Mouse (Mus musculus) left cerebral cortex, adult 2 months (tissue): Measurements from ENCODE around the gene Dxo. TPM values are rescaled to one million over a fixed set of nuclear protein-coding genes. Genes with fewer than 3 reads are reported as not detected.
"Not testable (repeated sequence)": the region's sequence is repeated elsewhere in the genome, so short reads cannot be mapped to it uniquely, and the experiment has no call there.

ENCODE experiments used
- DNase-seq, 2 experiments: peaks; one replicate each; pipeline ENCODE4 v3.0.0; 2021 to 2022; ENCODE audit warnings: low spot score in 2 of 2, mixed read lengths in 1 of 2; ENCODE audit errors: extremely low spot score in 1 of 2
- H3K27ac ChIP-seq: fragments of 200-600 bp; 2 replicates; pipeline ENCODE4 v1.8.1; 2022
- H3K4me3 ChIP-seq: fragments of 200-600 bp; 2 replicates; pipeline ENCODE4 v1.8.1; 2022
- CTCF ChIP-seq: fragments of 200-600 bp; IDR thresholded peaks from 2 replicates; pipeline ENCODE4 v1.8.1; 2022; ENCODE audit warnings: antibody characterized with exemption, mild to moderate bottlenecking, moderate library complexity
- intact Hi-C: fragments of 180-260 bp; cut with DNase I; formaldehyde crosslinking; loops from one replicate; pipeline ENCODE4 v1.15.1; 2025
- long read RNA-seq, 2 experiments: library from polyadenylated mRNA; stranded (forward); transcript quantifications; one replicate each; pipeline ENCODE4 v2.0.0; 2021; ENCODE audit warnings: borderline mapping rate in 2 of 2
- total RNA-seq, 2 experiments: library from RNA; stranded (reverse); gene quantifications; 2 replicates each; pipeline ENCODE4 v1.2.3; 2021

Gene Dxo
- 10 to 100 TPM; 33.6 to 41.4 TPM for total RNA-seq
- long read RNA-seq, experiment 1, partial matches to known transcripts = 11 of 22 reads
- long read RNA-seq, experiment 1, other reads (novel, unspliced or antisense) = 6 of 22 reads
- long read RNA-seq, experiment 2, transcript Dxo-211 (7 exons, 1,447 nt) = major isoform, 6 of 19 reads
- long read RNA-seq, experiment 2, partial matches to known transcripts = 7 of 19 reads
- long read RNA-seq, experiment 2, other reads (novel, unspliced or antisense) = 5 of 19 reads

DNA sequence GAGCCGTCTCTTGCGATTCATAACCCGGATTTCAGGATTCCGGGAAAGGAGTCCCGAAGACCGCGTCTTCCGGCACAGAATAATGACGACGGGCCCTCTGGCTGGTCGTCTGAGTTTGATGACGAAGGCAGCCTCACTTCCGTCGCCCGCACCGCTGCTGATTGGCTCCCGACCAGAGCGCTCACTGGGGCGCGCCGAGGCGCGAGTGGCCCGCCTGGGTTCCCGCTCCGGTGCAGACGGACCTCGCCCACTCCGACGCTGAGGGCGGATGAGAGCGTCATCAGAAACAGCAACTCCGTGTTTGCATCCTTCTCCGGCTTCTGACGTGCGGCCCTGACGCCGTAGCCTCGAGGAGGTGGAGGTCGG lies at the start of gene Dxo, which contains the start of gene Stk19:
Gene Dxo (plus strand): TSS at position 164 of the 366 bp plus-strand sequence.
Gene Stk19 (minus strand): TSS at position 90 of the 366 bp plus-strand sequence.
- intact Hi-C loops = loop anchor here (1.0 to 5.0 kb wide), 3 partner anchors 13 to 405 kb away; partner anchors contain the start of genes Ddx39b, Lsm2, Nelfe and Skiv2l
- no peak for TF ChIP-seq CTCF
- DNase-seq = peak; percentile 98

DNA sequence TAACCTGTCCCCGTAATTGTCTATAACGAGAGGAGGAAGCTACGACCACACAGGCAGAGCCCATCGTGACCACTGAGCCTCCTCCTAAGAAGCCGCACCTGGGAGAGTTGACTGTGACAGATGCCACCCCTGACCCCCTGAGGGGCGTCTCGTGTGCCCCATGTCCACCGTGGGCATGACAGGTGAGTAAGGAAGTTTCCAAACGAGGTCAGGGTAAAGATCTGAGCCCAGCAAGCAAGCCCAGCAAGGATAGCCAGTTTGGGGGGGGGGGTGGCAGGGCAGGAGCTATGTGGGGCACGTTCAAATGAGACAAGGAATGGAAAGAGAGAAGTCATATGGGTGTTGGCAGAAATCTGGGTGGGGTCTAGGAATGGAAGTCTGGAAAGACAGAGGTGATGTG lies 41.8 kb upstream of the Dxo start:
- Histone ChIP-seq H3K27ac (no peak overlapping the region), H3K4me3 (no peak overlapping the region)
- intact Hi-C loops = no loop called here
- TF ChIP-seq CTCF = no peak
- DNase-seq = no peak

More for the DNA sequence above, at the start of gene Dxo, which contains the start of gene Stk19:
- H3K27ac ChIP-seq = peak within 1 kb of the TSS; percentile 82
- H3K4me3 ChIP-seq = peak within 1 kb of the TSS; percentile 68

DNA sequence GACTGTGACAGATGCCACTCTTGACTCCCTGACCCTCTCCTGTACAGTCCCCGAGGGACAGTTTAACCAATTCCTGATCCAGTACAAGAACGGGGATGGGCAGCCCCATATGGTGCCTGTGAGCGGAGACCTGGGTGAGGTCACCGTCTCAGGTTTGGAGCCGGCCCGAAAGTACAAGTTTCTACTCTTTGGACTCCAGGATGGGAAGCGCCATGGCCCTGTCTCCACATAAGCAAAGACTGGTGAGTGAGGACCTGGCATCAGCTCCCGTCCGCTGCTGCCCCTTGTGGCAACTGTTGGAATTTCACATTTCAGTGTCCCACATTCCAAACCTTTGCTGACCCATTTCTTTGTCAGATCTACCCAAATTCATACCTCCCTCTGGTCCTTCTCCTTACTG lies 41.2 kb upstream of the Dxo start:
- H3K27ac ChIP-seq = no peak overlapping the region
- peak in 1 of 2 experiments; percentile 47 for DNase-seq
- intact Hi-C loops = loop anchor here (2.0 kb wide), 1 partner anchor 81 kb away; no protein-coding TSS in a partner anchor
- TF ChIP-seq CTCF = peak; percentile 60
- H3K4me3 ChIP-seq = no peak overlapping the region

DNA sequence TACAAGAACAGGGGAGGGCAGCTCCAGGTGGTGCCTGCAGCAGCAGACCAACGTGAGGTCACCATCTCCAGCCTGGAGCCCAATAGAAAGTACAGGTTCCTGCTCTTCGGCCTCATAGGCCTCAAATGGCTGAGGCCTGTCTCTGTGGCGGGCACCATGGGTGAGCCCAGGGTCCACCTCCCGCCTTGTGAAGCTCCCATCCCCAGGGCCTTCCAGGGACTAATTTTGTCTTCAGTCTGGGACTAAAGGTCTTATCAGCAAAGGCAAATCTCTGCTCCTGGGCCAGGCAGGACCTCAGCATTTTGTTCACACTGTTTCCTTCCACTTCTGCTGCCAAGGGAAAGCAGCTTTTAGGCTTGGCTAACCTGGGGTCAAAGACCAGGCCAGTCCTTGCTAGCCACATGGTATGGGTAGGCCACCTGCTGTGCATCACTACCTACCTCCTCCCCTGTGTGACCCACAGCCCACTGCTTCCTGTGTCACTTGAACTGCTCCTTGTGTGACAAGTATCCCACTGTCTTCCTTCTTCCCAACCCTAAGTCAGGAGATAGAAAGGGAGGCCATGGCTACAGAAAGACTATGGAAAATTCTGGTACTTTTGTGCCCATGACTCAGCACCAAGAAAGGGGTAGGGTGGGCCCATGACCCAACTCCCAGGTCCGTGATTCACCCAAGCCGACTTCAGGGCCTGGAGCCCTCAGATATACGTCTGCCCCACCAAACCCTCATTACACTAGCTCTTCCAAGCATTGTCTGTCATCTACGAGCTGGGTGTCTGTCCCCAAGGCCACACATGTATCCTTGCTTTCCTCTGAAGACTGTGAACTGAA lies 40.3 kb upstream of the Dxo start:
- no peak overlapping the region for H3K4me3 ChIP-seq
- H3K27ac ChIP-seq = no peak overlapping the region
- intact Hi-C loops = loop anchor here (2.0 kb wide), 1 partner anchor 82 kb away; no protein-coding TSS in a partner anchor
- no peak for TF ChIP-seq CTCF
- no peak for DNase-seq

DNA sequence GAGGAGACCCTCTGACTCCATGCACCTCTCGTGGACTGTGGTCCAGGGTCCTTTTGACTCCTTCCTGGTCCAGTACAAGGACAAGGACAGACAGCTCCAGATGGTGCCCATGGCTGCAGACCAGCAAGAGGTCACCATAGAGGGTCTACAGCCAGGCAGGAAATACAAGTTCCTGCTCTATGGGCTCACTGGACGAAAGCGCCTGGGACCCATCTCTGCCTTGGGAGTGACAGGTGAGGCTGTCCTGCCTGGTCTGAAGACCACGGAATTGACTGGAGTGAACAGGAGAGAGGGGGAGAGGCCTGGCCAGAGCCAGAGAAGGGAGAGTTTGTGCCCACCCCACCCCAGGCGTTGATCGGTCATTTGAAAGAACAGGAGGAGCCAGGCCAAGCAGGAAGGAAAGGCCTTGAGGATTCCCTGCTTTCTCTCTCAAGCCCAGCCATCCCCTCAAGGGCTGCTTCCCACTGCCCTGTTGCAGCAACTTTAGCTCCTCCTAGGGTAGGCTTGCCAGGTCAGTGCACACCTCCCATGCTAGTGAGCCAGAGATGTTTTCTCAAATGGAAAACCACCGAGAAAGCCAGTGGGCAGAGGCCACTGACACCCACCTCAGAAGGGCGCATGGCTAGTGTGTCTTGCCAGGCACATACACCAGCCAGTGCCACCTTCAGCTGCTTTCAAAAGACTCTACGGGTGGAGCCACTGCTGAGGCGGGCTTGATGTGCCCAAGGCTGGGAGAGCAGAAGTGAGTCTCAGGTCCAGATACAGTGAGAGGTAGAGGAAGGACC lies 39.4 kb upstream of the Dxo start:
- not testable (repeated sequence) for DNase-seq, H3K27ac ChIP-seq, H3K4me3 ChIP-seq
- intact Hi-C loops = loop anchor here (2.0 kb wide), 1 partner anchor 83 kb away; no protein-coding TSS in a partner anchor

DNA sequence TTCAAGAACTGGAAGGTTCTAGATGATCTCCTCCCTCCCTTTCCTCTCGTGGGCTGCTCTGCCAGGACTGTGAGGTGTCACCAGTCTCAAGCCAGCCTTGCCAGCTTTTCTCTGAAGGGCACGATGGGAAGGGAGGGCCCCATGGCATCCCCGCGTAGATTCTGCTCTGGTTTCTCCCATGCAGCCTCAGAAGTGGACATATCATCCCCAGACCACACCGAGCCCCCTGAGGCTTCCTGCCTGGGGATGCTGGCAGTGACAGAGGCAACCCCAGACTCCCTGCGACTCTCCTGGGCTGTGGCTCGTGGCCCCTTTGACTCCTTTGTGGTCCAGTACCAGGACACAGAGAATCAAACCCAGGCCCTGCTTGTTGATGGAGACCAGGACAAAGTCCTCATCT lies 38.7 kb upstream of the Dxo start:
- intact Hi-C loops, H3K4me3 ChIP-seq, H3K27ac ChIP-seq, DNase-seq: not testable (repeated sequence)

DNA sequence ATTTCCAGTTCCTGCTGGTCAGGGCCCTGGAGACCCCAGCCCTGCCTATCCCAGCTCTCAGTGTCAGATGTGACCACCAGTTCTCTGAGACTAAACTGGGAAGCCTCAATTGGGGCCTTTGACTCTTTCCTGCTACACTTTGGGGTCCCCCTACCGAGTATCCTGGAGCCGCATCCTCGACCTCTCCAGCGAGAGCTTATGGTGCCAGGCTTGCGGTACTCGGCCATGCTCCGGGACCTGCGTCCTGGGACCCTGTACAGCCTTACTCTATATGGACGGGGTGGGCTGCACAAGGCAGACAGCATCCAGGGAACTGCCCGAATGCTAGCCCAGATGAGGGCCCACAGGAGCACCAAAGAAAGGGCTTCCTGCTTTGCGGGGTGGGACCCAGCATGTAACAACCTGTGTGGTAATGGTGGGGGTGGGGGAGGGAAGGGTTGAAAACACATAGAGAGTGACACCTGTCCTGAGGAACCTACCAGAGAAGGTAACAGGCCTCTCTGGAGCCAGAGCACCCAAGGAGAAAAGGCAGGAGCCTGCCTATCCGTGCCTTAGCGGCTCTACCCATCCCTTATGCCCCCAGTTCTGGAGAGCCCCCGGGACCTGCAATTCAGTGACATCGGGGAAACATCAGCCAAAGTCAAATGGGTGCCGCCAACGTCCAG lies 37.8 kb upstream of the Dxo start:
- Histone ChIP-seq H3K4me3 (no peak overlapping the region), H3K27ac (no peak overlapping the region)
- no peak for TF ChIP-seq CTCF
- intact Hi-C loops = no loop called here
- no peak for DNase-seq

DNA sequence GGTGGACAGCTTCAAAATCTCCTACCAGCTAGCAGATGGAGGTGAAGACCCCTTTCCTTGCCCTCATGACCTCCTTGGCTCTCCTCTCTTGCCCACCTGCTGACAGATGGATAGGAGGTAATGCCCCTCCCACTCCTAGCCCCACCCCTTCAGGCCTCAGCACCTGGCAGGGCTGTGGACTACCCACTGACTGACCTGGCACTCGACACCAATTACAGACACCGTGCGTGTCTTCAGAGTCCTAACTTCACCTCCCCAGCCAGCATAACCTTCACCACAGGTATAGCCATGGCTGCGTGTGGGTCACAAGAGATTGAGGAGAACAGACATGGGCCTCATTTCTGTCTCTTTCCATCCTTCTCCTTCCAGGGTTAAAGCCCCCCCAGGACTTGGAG lies 37.3 kb upstream of the Dxo start:
- intact Hi-C loops = no loop called here

DNA sequence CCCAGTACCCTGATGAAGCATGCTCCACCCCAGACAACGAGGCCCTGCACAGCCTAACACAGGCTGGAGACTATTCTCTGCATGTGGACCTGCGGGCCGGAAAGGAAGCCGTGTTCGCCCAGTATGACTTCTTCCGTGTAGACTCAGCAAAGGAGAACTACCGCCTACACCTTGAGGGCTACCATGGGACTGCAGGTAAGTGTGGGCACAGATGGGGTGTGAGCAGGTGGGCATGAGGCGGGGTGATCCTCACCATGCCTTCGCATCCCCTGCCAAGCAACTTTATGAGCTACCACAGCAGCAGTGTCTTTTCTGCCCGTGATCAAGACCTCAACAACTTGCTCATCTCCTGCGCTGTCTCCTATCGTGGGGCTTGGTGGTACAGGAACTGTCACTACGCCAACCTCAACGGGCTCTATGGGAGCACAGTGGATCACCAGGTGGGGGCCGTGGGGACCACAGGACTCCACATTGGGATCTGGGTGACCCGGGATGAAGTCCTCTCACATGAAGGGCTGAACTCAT lies 36.0 kb upstream of the Dxo start:
- intact Hi-C loops, DNase-seq, H3K4me3 ChIP-seq, H3K27ac ChIP-seq: not testable (repeated sequence)

More for the DNA sequence above, 37.3 kb upstream of the Dxo start:
- Histone ChIP-seq H3K27ac (no peak overlapping the region), H3K4me3 (no peak overlapping the region)
- DNase-seq = no peak
- TF ChIP-seq CTCF = no peak

DNA sequence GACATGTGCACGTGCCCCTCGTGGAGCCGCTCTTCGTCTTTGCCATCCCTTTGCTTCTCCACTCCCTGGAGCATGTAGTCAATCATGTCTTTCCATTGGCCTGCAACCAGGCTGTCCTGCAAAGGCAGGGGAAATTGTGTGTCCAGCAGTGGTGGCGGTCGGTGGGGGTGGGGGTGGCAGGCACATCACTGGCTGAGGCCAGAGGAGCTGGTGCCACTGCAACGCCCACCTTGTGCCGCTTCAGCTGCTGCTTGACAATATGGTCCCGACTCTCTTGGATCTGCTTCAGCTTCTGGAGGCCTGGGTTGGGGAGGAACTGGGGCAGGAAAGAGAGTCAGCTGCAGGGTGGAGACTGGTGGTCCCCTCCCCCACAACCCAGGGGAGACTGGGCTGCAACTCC lies 34.1 kb upstream of the Dxo start:
- H3K4me3 ChIP-seq, DNase-seq, intact Hi-C loops, H3K27ac ChIP-seq: not testable (repeated sequence)

DNA sequence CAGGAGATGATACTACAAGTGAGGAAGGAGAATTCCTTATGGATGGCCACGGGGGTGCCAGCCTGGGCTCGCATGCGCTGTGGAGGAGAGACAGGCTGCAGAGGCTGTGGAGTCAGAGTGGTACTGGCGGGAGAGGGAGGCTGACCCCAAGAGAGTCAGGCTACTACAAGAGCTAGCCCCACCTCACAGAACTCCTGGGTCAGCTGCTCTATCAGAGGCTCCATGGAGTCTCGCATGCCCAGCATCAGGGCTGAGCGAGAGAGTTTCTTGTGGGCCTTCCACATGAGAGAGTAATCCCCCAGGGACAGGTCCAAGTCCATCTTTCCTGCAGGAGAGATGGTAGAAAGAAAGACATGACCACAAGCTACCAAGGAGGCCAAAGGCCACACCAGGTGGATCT lies 33.5 kb upstream of the Dxo start:
- DNase-seq, H3K4me3 ChIP-seq, H3K27ac ChIP-seq, intact Hi-C loops: not testable (repeated sequence)

DNA sequence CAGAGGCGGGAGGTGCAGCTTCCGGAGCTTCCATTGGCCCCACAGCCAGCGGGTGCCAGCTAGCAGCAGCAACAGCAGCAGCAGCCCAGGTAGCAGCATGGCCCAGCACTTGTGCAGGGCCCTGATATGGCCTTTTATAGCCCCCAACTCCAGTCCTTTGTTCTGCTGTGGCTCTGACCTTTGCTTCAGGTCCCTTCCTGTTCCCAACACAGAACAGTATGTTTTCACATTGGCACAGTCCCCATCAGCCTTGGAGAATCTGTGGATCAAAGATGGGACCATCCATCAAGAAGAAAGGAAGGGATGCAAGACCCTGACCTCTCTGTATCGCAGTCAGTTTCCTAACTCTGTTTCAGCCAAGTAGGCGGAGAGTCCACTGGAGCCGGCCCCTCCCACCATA lies 32.5 kb upstream of the Dxo start, which contains the start of gene Cyp21a1:
Gene Cyp21a1 (minus strand): TSS at position 261 of the 400 bp plus-strand sequence.
- H3K27ac ChIP-seq, DNase-seq, intact Hi-C loops, H3K4me3 ChIP-seq: not testable (repeated sequence)
